Mouse (Mus musculus) MN1 (cell line): ENCODE measurements around the gene Slc38a8.

Experiments used
- DNase-seq: peaks from one replicate; pipeline ENCODE4 v3.0.0-alpha.2; 2016; ENCODE audit warnings: low spot score

The Slc38a8 gene

GRCm38 (mm10) chr8:119437506-119437905 is 64.0 kb downstream of the Slc38a8 start:
- no peak for DNase-seq

GRCm38 (mm10) chr8:119436933-119437332 is 64.6 kb downstream of the Slc38a8 start:
- DNase-seq: peak; percentile 73

- no peak for DNase-seq
Measured at GRCm38 (mm10) chr8:119436331-119436730, 65.2 kb downstream of the Slc38a8 start.

GRCm38 (mm10) chr8:119435527-119435926 is 66.0 kb downstream of the Slc38a8 start:
- no peak for DNase-seq

- no peak for DNase-seq
Measured at GRCm38 (mm10) chr8:119434569-119434968, 66.9 kb downstream of the Slc38a8 start.

- DNase-seq: no peak
Measured at GRCm38 (mm10) chr8:119433582-119434174, 67.8 kb downstream of the Slc38a8 start, which contains the start of gene Osgin1. Osgin1 (plus strand) TSS chr8:119434124.

GRCm38 (mm10) chr8:119432372-119432771 is 69.1 kb downstream of the Slc38a8 start:
- DNase-seq: no peak

GRCm38 (mm10) chr8:119430690-119431089 is 70.8 kb downstream of the Slc38a8 start:
- DNase-seq: no peak

GRCm38 (mm10) chr8:119430250-119430649 is 71.2 kb downstream of the Slc38a8 start:
- DNase-seq: no peak
